13 mouse cellular contexts compared by ENCODE assay signal in the genomic region with DNA sequence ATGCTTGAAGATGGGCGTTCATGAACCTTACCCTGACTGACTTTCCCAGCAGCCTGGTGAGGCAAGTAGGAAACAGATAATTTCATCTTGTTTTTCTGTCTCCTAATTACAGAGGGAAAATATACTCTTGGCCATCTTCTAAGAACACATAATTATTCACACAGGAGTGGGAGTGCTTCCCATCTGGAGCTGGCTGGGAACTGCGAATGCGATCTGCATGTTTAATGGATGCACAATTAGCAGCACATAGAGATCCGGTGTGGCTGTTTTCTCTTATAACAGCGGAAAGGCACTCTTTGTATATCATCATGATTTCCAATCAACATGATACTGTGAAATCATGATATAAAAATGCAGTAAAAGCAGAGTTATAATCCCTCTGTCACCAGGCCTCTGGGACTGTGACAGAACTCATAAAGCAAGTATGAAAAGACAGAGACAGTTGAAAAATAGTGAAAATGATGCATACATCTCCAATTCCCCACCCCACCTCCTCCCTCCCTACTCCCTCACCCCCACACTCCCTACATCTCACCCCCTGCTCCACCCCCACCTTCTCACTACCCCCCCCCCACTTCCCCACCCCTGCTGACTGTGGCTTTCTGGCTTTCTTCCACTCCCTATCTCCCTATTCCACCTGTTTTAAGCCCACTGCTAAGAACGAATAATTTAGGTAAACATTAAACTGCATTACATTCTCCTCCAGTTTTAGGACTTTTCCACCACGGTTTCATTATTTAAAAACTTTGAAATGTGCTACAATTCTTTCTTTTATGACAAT. TPM values are rescaled to one million over a fixed set of nuclear protein-coding genes. Genes with fewer than 3 reads are reported as not detected.
DNase-seq lines count a peak whose midpoint lies in the region; ATAC-seq lines count a peak whose summit lies in the region.
"Had no signal": no experiment of that assay in that cellular context is flagged by ENCODE, and none has a peak within 500 bp of the region (broad histone marks: within the 10 kb centered on the region; RNA-seq: fewer than 3 reads in every experiment).

No protein-coding gene starts in this region.

- no peaks in the 10 kb centered on the region for H3K36me3 ChIP-seq in hindbrain, embryonic 15.5 days
- H3K36me3 ChIP-seq in hindbrain, embryonic 12.5 days, result no peaks in the 10 kb centered on the region
- H3K36me3 ChIP-seq in kidney, embryonic 16.5 days (ENCODE audit: insufficient read depth, low read length), result no peaks in the 10 kb centered on the region
- H3K36me3 ChIP-seq in embryonic facial prominence, embryonic 10.5 days (replicated peaks), result no peaks in the 10 kb centered on the region
- H3K36me3 ChIP-seq: embryonic facial prominence, embryonic 15.5 days; intestine, embryonic 15.5 days had no signal

- peak; percentile 88 for ATAC-seq in hindbrain, embryonic 15.5 days (ENCODE audit: low FRiP score, low read depth)
- no peak for ATAC-seq in hindbrain, embryonic 12.5 days (ENCODE audit: low FRiP score)
- ATAC-seq in kidney, embryonic 16.5 days (ENCODE audit: low FRiP score, low TSS enrichment), result no peak
- ATAC-seq: intestine, embryonic 15.5 days had no signal

- 37% methylated on average over 7 of the region's 7 CpGs for WGBS in hindbrain, embryonic 15.5 days
- WGBS in hindbrain, embryonic 12.5 days, result 72% methylated on average over 7 of the region's 7 CpGs
- 58% methylated on average over 7 of the region's 7 CpGs for WGBS in kidney, embryonic 16.5 days
- WGBS in embryonic facial prominence, embryonic 10.5 days, result 80% methylated on average over 7 of the region's 7 CpGs

- peaks cover 9% of the 10 kb centered on the region; the same call in 1 of the 2 replicates for H3K4me1 ChIP-seq in hindbrain, embryonic 15.5 days (replicated peaks)
- no peaks in the 10 kb centered on the region for H3K4me1 ChIP-seq in hindbrain, embryonic 12.5 days
- H3K4me1 ChIP-seq in kidney, embryonic 16.5 days (ENCODE audit: insufficient read depth, low read length), result peaks cover 10% of the 10 kb centered on the region
- H3K4me1 ChIP-seq in embryonic facial prominence, embryonic 10.5 days, result peaks cover 3% of the 10 kb centered on the region; the same call in 1 of the 2 replicates
- H3K4me1 ChIP-seq: embryonic facial prominence, embryonic 15.5 days; intestine, embryonic 15.5 days had no signal

- H3K9me3 ChIP-seq in hindbrain, embryonic 15.5 days, result no peaks in the 10 kb centered on the region
- no peaks in the 10 kb centered on the region for H3K9me3 ChIP-seq in hindbrain, embryonic 12.5 days (replicated peaks)
- H3K9me3 ChIP-seq in kidney, embryonic 16.5 days (ENCODE audit: low read length), result no peaks in the 10 kb centered on the region
- H3K9me3 ChIP-seq in embryonic facial prominence, embryonic 10.5 days, result no peaks in the 10 kb centered on the region
- H3K9me3 ChIP-seq: embryonic facial prominence, embryonic 15.5 days; intestine, embryonic 15.5 days had no signal

- no peak overlapping the region; the same call in 1 of the 2 replicates for H3K27ac ChIP-seq in hindbrain, embryonic 15.5 days (replicated peaks)
- no peak overlapping the region for H3K27ac ChIP-seq in hindbrain, embryonic 12.5 days
- no peak overlapping the region; the same call in 1 of the 2 replicates for H3K27ac ChIP-seq in kidney, embryonic 16.5 days (ENCODE audit: low read length)
- H3K27ac ChIP-seq in embryonic facial prominence, embryonic 10.5 days (replicated peaks), result no peak overlapping the region
- H3K27ac ChIP-seq: embryonic facial prominence, embryonic 15.5 days; intestine, embryonic 15.5 days had no signal

- H3K4me3 ChIP-seq in hindbrain, embryonic 15.5 days, result no peak overlapping the region
- H3K4me3 ChIP-seq in hindbrain, embryonic 12.5 days, result no peak overlapping the region
- no peak overlapping the region for H3K4me3 ChIP-seq in kidney, embryonic 16.5 days (ENCODE audit: low read length)
- H3K4me3 ChIP-seq in embryonic facial prominence, embryonic 10.5 days, result no peak overlapping the region
- H3K4me3 ChIP-seq: embryonic facial prominence, embryonic 15.5 days; intestine, embryonic 15.5 days had no signal

- H3K27me3 ChIP-seq in hindbrain, embryonic 15.5 days, result no peaks in the 10 kb centered on the region
- no peaks in the 10 kb centered on the region for H3K27me3 ChIP-seq in hindbrain, embryonic 12.5 days
- H3K27me3 ChIP-seq in kidney, embryonic 16.5 days (ENCODE audit: insufficient read depth, low read length), result no peaks in the 10 kb centered on the region
- no peaks in the 10 kb centered on the region for H3K27me3 ChIP-seq in embryonic facial prominence, embryonic 10.5 days (replicated peaks; ENCODE audit: low read depth, poor library complexity, severe bottlenecking)
- H3K27me3 ChIP-seq: embryonic facial prominence, embryonic 15.5 days; intestine, embryonic 15.5 days had no signal

- intact Hi-C loops in left cerebral cortex, postnatal 4 days (cut with DNase I), result no loop called here

- H3K9ac ChIP-seq in hindbrain, embryonic 15.5 days, result no peak overlapping the region
- H3K9ac ChIP-seq in hindbrain, embryonic 12.5 days, result no peak overlapping the region
- no peak overlapping the region for H3K9ac ChIP-seq in kidney, embryonic 16.5 days (replicated peaks; ENCODE audit: low read length)
- H3K9ac ChIP-seq: embryonic facial prominence, embryonic 15.5 days; intestine, embryonic 15.5 days had no signal

- no peak overlapping the region for H3K4me2 ChIP-seq in hindbrain, embryonic 15.5 days
- H3K4me2 ChIP-seq in hindbrain, embryonic 12.5 days (replicated peaks), result no peak overlapping the region
- no peak overlapping the region for H3K4me2 ChIP-seq in kidney, embryonic 16.5 days (replicated peaks; ENCODE audit: low read depth, low read length)
- H3K4me2 ChIP-seq: embryonic facial prominence, embryonic 15.5 days; intestine, embryonic 15.5 days had no signal

- DNase-seq in layer of hippocampus, adult 18-20 months (ENCODE audit: low spot score in 2 of 2), result peak; percentile 82 to 94
- DNase-seq in left cerebral cortex, postnatal 4 days, result peak; percentile 35
- DNase-seq in right cerebral cortex, postnatal 4 days, result peak; percentile 31
- DNase-seq in cerebellum, adult 9-11 months, result no peak
- no peak for DNase-seq in embryonic facial prominence, embryonic 10.5 days (ENCODE audit: low spot score)
- DNase-seq: liver had no signal

RNA-seq across cellular contexts. Expression of a gene that starts 10.5 kb away (rescaled TPM):
- not detected in 2 replicates for polyA plus RNA-seq in hindbrain, embryonic 15.5 days (2015; fragmentation: Nextera tagmentation; extraction: Ambion mirVana)
- not detected in 2 replicates for polyA plus RNA-seq in hindbrain, embryonic 12.5 days (2016; fragmentation: Nextera tagmentation; extraction: Ambion mirVana)
- total RNA-seq in layer of hippocampus, adult 18-20 months (2021), result not detected
- not detected for total RNA-seq in left cerebral cortex, postnatal 4 days (2021)
- polyA plus RNA-seq in kidney, embryonic 16.5 days (2015; fragmentation: Nextera tagmentation; extraction: Ambion mirVana), result 0.58 and 0.67 TPM in 2 replicates
- polyA plus RNA-seq in embryonic facial prominence, embryonic 10.5 days (2016; fragmentation: Nextera tagmentation; extraction: Ambion mirVana), result not detected in 2 replicates
- polyA plus RNA-seq: C2C12; embryonic facial prominence, embryonic 15.5 days had no signal

RNA-seq across cellular contexts. Expression of a gene that starts 51.1 kb away (rescaled TPM):
- not detected in 2 replicates for polyA plus RNA-seq in hindbrain, embryonic 15.5 days (2015; fragmentation: Nextera tagmentation; extraction: Ambion mirVana)
- polyA plus RNA-seq in hindbrain, embryonic 12.5 days (2016; fragmentation: Nextera tagmentation; extraction: Ambion mirVana), result not detected in 2 replicates
- total RNA-seq in layer of hippocampus, adult 18-20 months (2021), result not detected
- not detected for total RNA-seq in left cerebral cortex, postnatal 4 days (2021)
- not detected in 2 replicates for polyA plus RNA-seq in kidney, embryonic 16.5 days (2015; fragmentation: Nextera tagmentation; extraction: Ambion mirVana)
- not detected in 2 replicates for polyA plus RNA-seq in embryonic facial prominence, embryonic 10.5 days (2016; fragmentation: Nextera tagmentation; extraction: Ambion mirVana)
- polyA plus RNA-seq: C2C12; embryonic facial prominence, embryonic 15.5 days; intestine, embryonic 15.5 days; stomach, embryonic 16.5 days had no signal

Comparison
In these comparisons a context has a peak if more than half of its experiments do, and no peak if none do; other contexts are left out.
1. DNase-seq: peak in layer of hippocampus, adult 18-20 months (2 of 2), left cerebral cortex, postnatal 4 days (single experiment) and right cerebral cortex, postnatal 4 days (single experiment); none in cerebellum, adult 9-11 months (single experiment) and embryonic facial prominence, embryonic 10.5 days (single experiment).